7 mouse cellular contexts compared by ENCODE assay signal in genomic region chr7:92668791-92669506, GRCm38 (mm10). TPM values are rescaled to one million over a fixed set of nuclear protein-coding genes. Genes with fewer than 3 reads are reported as not detected.
DNase-seq lines count a peak whose midpoint lies in the region; ATAC-seq and TF ChIP-seq lines count a peak whose summit lies in the region.

No protein-coding gene starts in this region.

- H3K9ac ChIP-seq in intestine, postnatal 0 days (ENCODE audit: low read depth, low read length), result peak overlapping the region; percentile 97
- H3K9ac ChIP-seq in midbrain, embryonic 11.5 days (ENCODE audit: low read length), result peak overlapping the region; percentile 93

- peak; percentile 43 for DNase-seq in adrenal gland, adult 8-10 months
- DNase-seq in embryo, embryonic 11.5 days (ENCODE audit: low read depth, low spot score), result peak; percentile 9
- DNase-seq in gastrocnemius, postnatal 4 days (ENCODE audit: low spot score in 2 of 2), result peak; percentile 35 to 66
- DNase-seq in left cerebral cortex, postnatal 4 days, result peak; percentile 57
- peak; percentile 95 for DNase-seq in midbrain, embryonic 11.5 days (ENCODE audit: low spot score, missing footprints)
- DNase-seq in skeletal muscle tissue, adult 2 months (ENCODE audit: low read depth, low spot score), result peak; percentile 42

- WGBS in intestine, postnatal 0 days, result under 1% methylated on average over 29 of the region's 29 CpGs
- WGBS in midbrain, embryonic 11.5 days, result under 1% methylated on average over 29 of the region's 29 CpGs

- H3K4me1 ChIP-seq in intestine, postnatal 0 days (replicated peaks; ENCODE audit: control insufficient read depth, insufficient read depth, low read length), result peaks cover 5% of the 10 kb centered on the region; the same call in 1 of the 2 replicates
- H3K4me1 ChIP-seq in midbrain, embryonic 11.5 days (ENCODE audit: control insufficient read depth, insufficient read depth, low read length), result peaks cover 11% of the 10 kb centered on the region

- peak overlapping the region; percentile 85 for H3K4me3 ChIP-seq in intestine, postnatal 0 days (ENCODE audit: low read depth, low read length)
- H3K4me3 ChIP-seq in midbrain, embryonic 11.5 days (ENCODE audit: low read depth, low read length), result peak overlapping the region; percentile 84

- TF ChIP-seq CTCF in intestine, postnatal 0 days (IDR thresholded peaks at IDR 0.05; ENCODE audit: low read depth), result 0 out of 2 replicates have a peak, but pooled peaks have one; percentile 2

- intact Hi-C loops in left cerebral cortex, postnatal 4 days (cut with DNase I), result loop anchor here (5.0 to 10.0 kb wide), 2 partner anchors 73 to 166 kb away; partner anchors contain the start of gene Rab30

- H3K9me3 ChIP-seq in intestine, postnatal 0 days (ENCODE audit: control insufficient read depth), result no peaks in the 10 kb centered on the region
- H3K9me3 ChIP-seq in midbrain, embryonic 11.5 days (ENCODE audit: control insufficient read depth, low read length), result no peaks in the 10 kb centered on the region

- no peaks in the 10 kb centered on the region for H3K27me3 ChIP-seq in intestine, postnatal 0 days (replicated peaks; ENCODE audit: control insufficient read depth, insufficient read depth, low read length)
- no peaks in the 10 kb centered on the region; the same call in 1 of the 2 replicates for H3K27me3 ChIP-seq in midbrain, embryonic 11.5 days (ENCODE audit: control insufficient read depth, insufficient read depth, low read length)

- H3K27ac ChIP-seq in intestine, postnatal 0 days (ENCODE audit: low read depth, low read length), result peak overlapping the region; percentile 98
- peak overlapping the region; percentile 85 for H3K27ac ChIP-seq in midbrain, embryonic 11.5 days (ENCODE audit: low read depth, low read length)

- 0 out of 2 replicates have a peak, but pooled peaks have one; percentile 5 for ATAC-seq in intestine, postnatal 0 days
- ATAC-seq in midbrain, embryonic 11.5 days (ENCODE audit: low FRiP score), result peak; percentile 17

- no peaks in the 10 kb centered on the region for H3K36me3 ChIP-seq in intestine, postnatal 0 days (ENCODE audit: control insufficient read depth, insufficient read depth)
- H3K36me3 ChIP-seq in midbrain, embryonic 11.5 days (ENCODE audit: control insufficient read depth, insufficient read depth, low read length), result no peaks in the 10 kb centered on the region

- H3K4me2 ChIP-seq in intestine, postnatal 0 days (replicated peaks; ENCODE audit: low read depth), result peak overlapping the region; percentile 69
- H3K4me2 ChIP-seq in midbrain, embryonic 11.5 days, result peak overlapping the region; percentile 78

RNA-seq across cellular contexts. Expression of gene Pcf11, which starts 0.8 kb away (rescaled TPM):
- total RNA-seq in adrenal gland, adult 8-10 months (2022), result 10 to 100 TPM; 43.2 to 69.3 (median 64.3) TPM
- total RNA-seq in gastrocnemius, postnatal 4 days (2021), result 10 to 100 TPM; 32.7 to 42.0 TPM
- polyA plus RNA-seq in intestine, postnatal 0 days (2015; fragmentation: Nextera tagmentation; extraction: Ambion mirVana), result 11.7 and 13.2 TPM in 2 replicates
- 10 to 100 TPM; 46.2 to 54.6 TPM for total RNA-seq in left cerebral cortex, postnatal 4 days (2021)
- polyA plus RNA-seq in midbrain, embryonic 11.5 days (2014; fragmentation: Nextera tagmentation; extraction: Ambion mirVana), result 19.1 and 21.2 TPM in 2 replicates

RNA-seq across cellular contexts. Expression of gene Ankrd42, which starts 32.0 kb away (rescaled TPM):
- 10 to 100 TPM in 2 of 4 experiments, 1 to 10 TPM in 2; 8.5 to 12.1 (median 10.2) TPM for total RNA-seq in adrenal gland, adult 8-10 months (2022)
- total RNA-seq in gastrocnemius, postnatal 4 days (2021), result 1 to 10 TPM; 2.0 to 2.2 TPM
- 0.75 and 0.93 TPM in 2 replicates for polyA plus RNA-seq in intestine, postnatal 0 days (2015; fragmentation: Nextera tagmentation; extraction: Ambion mirVana)
- total RNA-seq in left cerebral cortex, postnatal 4 days (2021), result 10 to 100 TPM; 28.9 to 33.2 TPM
- 6.4 and 8.1 TPM in 2 replicates for polyA plus RNA-seq in midbrain, embryonic 11.5 days (2014; fragmentation: Nextera tagmentation; extraction: Ambion mirVana)

Comparison
In these comparisons a context has a peak if more than half of its experiments do, and no peak if none do; other contexts are left out.
1. Peak in every context shown above with its lines: DNase-seq, ATAC-seq, H3K4me3 ChIP-seq and H3K27ac ChIP-seq.
2. DNase-seq: peak in every context shown above with its lines; median percentile 95 in midbrain, embryonic 11.5 days; 57 in left cerebral cortex, postnatal 4 days; 50 in gastrocnemius, postnatal 4 days; 43 in adrenal gland, adult 8-10 months; 42 in skeletal muscle tissue, adult 2 months; 9 in embryo, embryonic 11.5 days.